Mouse (Mus musculus) neural tube, embryonic 13.5 days (tissue): ENCODE data around the gene Gm10053. TPM values are rescaled to one million over a fixed set of nuclear protein-coding genes. Genes with fewer than 3 reads are reported as not detected.

ENCODE experiments used
- ATAC-seq: fragments of 200-750 bp; cut with Nextera tagmentation; 2 replicates; pipeline ENCODE4 v1.8.0; 2017; ENCODE audit warnings: low read depth, mild to moderate bottlenecking, moderate TSS enrichment, moderate library complexity
- H3K27ac ChIP-seq: fragments of 300-500 bp; sonication (generic); replicated peaks from 2 replicates; pipeline ENCODE4 v1.5.1; 2015; ENCODE audit warnings: moderate library complexity, mild to moderate bottlenecking, inconsistent platforms
- H3K27me3 ChIP-seq: fragments of 300-500 bp; sonication (generic); 2 replicates; pipeline ENCODE4 v1.6.1; 2015; ENCODE audit warnings: mild to moderate bottlenecking, inconsistent platforms
- H3K36me3 ChIP-seq: fragments of 300-500 bp; sonication (generic); 2 replicates; pipeline ENCODE4 v1.6.1; 2015; ENCODE audit warnings: mild to moderate bottlenecking, inconsistent platforms
- H3K4me1 ChIP-seq: fragments of 300-500 bp; sonication (generic); replicated peaks from 2 replicates; pipeline ENCODE4 v1.6.1; 2015; ENCODE audit warnings: inconsistent platforms
- H3K4me2 ChIP-seq: fragments of 300-500 bp; sonication (generic); 2 replicates; pipeline ENCODE4 v1.6.1; 2015; ENCODE audit warnings: inconsistent platforms, mild to moderate bottlenecking, moderate library complexity
- H3K4me3 ChIP-seq: fragments of 300-500 bp; sonication (generic); 2 replicates; pipeline ENCODE4 v1.5.1; 2015; ENCODE audit warnings: mild to moderate bottlenecking, inconsistent platforms
- H3K9ac ChIP-seq: fragments of 300-500 bp; sonication (generic); 2 replicates; pipeline ENCODE4 v1.6.1; 2015; ENCODE audit warnings: moderate library complexity, mild to moderate bottlenecking, inconsistent platforms
- H3K9me3 ChIP-seq: fragments of 300-500 bp; sonication (generic); 2 replicates; pipeline ENCODE4 v1.6.1; 2016; ENCODE audit warnings: inconsistent platforms
- WGBS: fragments of 180-500 bp; shearing (Covaris S2); methylation state at CpG from one replicate; pipeline ENCODE4 v1.1.7; 2015; 5-methylcytosine and 5-hydroxymethylcytosine counted together
- polyA plus RNA-seq: library from polyadenylated mRNA; unstranded; fragments of >200 nt; fragmentation: Nextera tagmentation; extraction: Ambion mirVana; gene quantifications from 2 replicates; pipeline ENCODE4 v1.2.1, GENCODE M21; 2015

The Gm10053 gene
- polyA plus RNA-seq, 1 experiment from 2014 or later, result 307 TPM

- Histone ChIP-seq H3K27ac (no peak overlapping the region), H3K4me3 (no peak overlapping the region), H3K27me3 (peaks cover 9% of the 10 kb centered on the region), H3K36me3 (no peaks in the 10 kb centered on the region), H3K4me1 (0 out of 2 replicates have a peak, but pooled peaks cover 3% of the 10 kb centered on the region), H3K9ac (no peak overlapping the region), H3K4me2 (no peak overlapping the region), H3K9me3 (no peaks in the 10 kb centered on the region)
- no peak for ATAC-seq
- WGBS, result 77% methylated on average over 4 of the region's 4 CpGs
These were observed 5.8 kb downstream of the Gm10053 start for GRCm38 (mm10) chr19:24881237-24881636.

- no peak overlapping the region for H3K27ac ChIP-seq
- H3K4me3 ChIP-seq, result no peak overlapping the region
- ATAC-seq, result peak; percentile 53; the same call in 1 of the 2 replicates
- 14% methylated on average over 5 of the region's 5 CpGs for WGBS
- peaks cover 16% of the 10 kb centered on the region for H3K27me3 ChIP-seq
- H3K36me3 ChIP-seq, result no peaks in the 10 kb centered on the region
- no peaks in the 10 kb centered on the region for H3K9me3 ChIP-seq
- no peak overlapping the region for H3K9ac ChIP-seq
- H3K4me2 ChIP-seq, result no peak overlapping the region
- 0 out of 2 replicates have a peak, but pooled peaks cover 3% of the 10 kb centered on the region for H3K4me1 ChIP-seq
These were observed 10.0 kb downstream of the Gm10053 start for GRCm38 (mm10) chr19:24885504-24885903.

- WGBS, result 80% methylated on average over 3 of the region's 3 CpGs
- no peak overlapping the region for H3K9ac ChIP-seq
- no peaks in the 10 kb centered on the region for H3K36me3 ChIP-seq
- no peaks in the 10 kb centered on the region for H3K9me3 ChIP-seq
- no peak overlapping the region for H3K27ac ChIP-seq
- no peak for ATAC-seq
- peaks cover 16% of the 10 kb centered on the region for H3K27me3 ChIP-seq
- H3K4me3 ChIP-seq, result no peak overlapping the region
- 0 out of 2 replicates have a peak, but pooled peaks cover 3% of the 10 kb centered on the region for H3K4me1 ChIP-seq
- no peak overlapping the region for H3K4me2 ChIP-seq
These were observed 11.4 kb downstream of the Gm10053 start for GRCm38 (mm10) chr19:24886888-24887287.

- Histone ChIP-seq H3K27me3 (peaks cover 72% of the 10 kb centered on the region), H3K9me3 (no peaks in the 10 kb centered on the region), H3K27ac (no peak overlapping the region), H3K36me3 (no peaks in the 10 kb centered on the region), H3K4me1 (peaks cover 28% of the 10 kb centered on the region), H3K4me2 (no peak overlapping the region), H3K4me3 (no peak overlapping the region), H3K9ac (no peak overlapping the region)
- 14% methylated on average over 4 of the region's 4 CpGs for WGBS
- ATAC-seq, result no peak
These were observed 21.1 kb downstream of the Gm10053 start for GRCm38 (mm10) chr19:24896536-24896935.

GRCm38 (mm10) chr19:24897006-24897895, 21.8 kb downstream of the Gm10053 start:
- Histone ChIP-seq H3K9me3 (no peaks in the 10 kb centered on the region), H3K27ac (no peak overlapping the region), H3K4me2 (peak overlapping the region; percentile 39), H3K36me3 (no peaks in the 10 kb centered on the region), H3K27me3 (peaks cover 79% of the 10 kb centered on the region), H3K4me3 (peak overlapping the region; percentile 11; the same call in 1 of the 2 replicates), H3K4me1 (peaks cover 28% of the 10 kb centered on the region), H3K9ac (no peak overlapping the region)
- no peak for ATAC-seq
- 1% methylated on average over 57 of the region's 57 CpGs for WGBS

- Histone ChIP-seq H3K4me2 (no peak overlapping the region), H3K36me3 (no peaks in the 10 kb centered on the region), H3K4me1 (peaks cover 28% of the 10 kb centered on the region), H3K27me3 (peaks cover 85% of the 10 kb centered on the region), H3K9me3 (no peaks in the 10 kb centered on the region), H3K27ac (no peak overlapping the region), H3K9ac (no peak overlapping the region), H3K4me3 (no peak overlapping the region)
- WGBS, result 1% methylated on average over 20 of the region's 20 CpGs
- no peak for ATAC-seq
These were observed 22.6 kb downstream of the Gm10053 start for GRCm38 (mm10) chr19:24897896-24898736.

GRCm38 (mm10) chr19:24898737-24899577, 23.5 kb downstream of the Gm10053 start:
- H3K4me3 ChIP-seq, result peak overlapping the region; percentile 37
- H3K4me2 ChIP-seq, result peak overlapping the region; percentile 63
- no peaks in the 10 kb centered on the region for H3K9me3 ChIP-seq
- no peaks in the 10 kb centered on the region for H3K36me3 ChIP-seq
- no peak overlapping the region for H3K27ac ChIP-seq
- no peak for ATAC-seq
- no peak overlapping the region for H3K9ac ChIP-seq
- H3K4me1 ChIP-seq, result peaks cover 28% of the 10 kb centered on the region
- peaks cover 87% of the 10 kb centered on the region for H3K27me3 ChIP-seq
- WGBS, result 3% methylated on average over 34 of the region's 34 CpGs

GRCm38 (mm10) chr19:24899578-24900544, 24.4 kb downstream of the Gm10053 start:
- ATAC-seq, result peak; percentile 63
- Histone ChIP-seq H3K4me3 (peak overlapping the region; percentile 37), H3K36me3 (no peaks in the 10 kb centered on the region), H3K9ac (no peak overlapping the region), H3K4me2 (peak overlapping the region; percentile 63), H3K4me1 (peaks cover 28% of the 10 kb centered on the region), H3K27ac (no peak overlapping the region), H3K9me3 (no peaks in the 10 kb centered on the region), H3K27me3 (peaks cover 95% of the 10 kb centered on the region)
- WGBS, result under 1% methylated on average over 80 of the region's 84 CpGs

- H3K27me3 ChIP-seq, result peaks cover 87% of the 10 kb centered on the region
These were observed 25.2 kb downstream of the Gm10053 start, which contains the start of gene Foxd4 for GRCm38 (mm10) chr19:24900581-24901220. Foxd4 (minus strand) TSS chr19:24901197.

GRCm38 (mm10) chr19:24901666-24902065, 26.2 kb downstream of the Gm10053 start:
- Histone ChIP-seq H3K9me3 (no peaks in the 10 kb centered on the region), H3K27ac (no peak overlapping the region), H3K4me2 (no peak overlapping the region), H3K4me3 (no peak overlapping the region), H3K36me3 (no peaks in the 10 kb centered on the region), H3K9ac (no peak overlapping the region), H3K27me3 (peaks cover 78% of the 10 kb centered on the region), H3K4me1 (peaks cover 28% of the 10 kb centered on the region)
- WGBS, result 0% methylated on average over 3 of the region's 3 CpGs
- no peak for ATAC-seq

More at GRCm38 (mm10) chr19:24900581-24901220, 25.2 kb downstream of the Gm10053 start, which contains the start of gene Foxd4:
- H3K4me2 ChIP-seq, result peak within 1 kb of the TSS; percentile 63
- no peak within 1 kb of the TSS for H3K9ac ChIP-seq
- no peaks in the 10 kb centered on the region for H3K36me3 ChIP-seq
- WGBS, result under 1% methylated on average over 27 of the region's 27 CpGs
- peaks cover 28% of the 10 kb centered on the region for H3K4me1 ChIP-seq
- H3K9me3 ChIP-seq, result no peaks in the 10 kb centered on the region
- no peak within 1 kb of the TSS for H3K27ac ChIP-seq
- peak within 1 kb of the TSS; percentile 37 for H3K4me3 ChIP-seq
- ATAC-seq, result peak; percentile 20; the same call in 1 of the 2 replicates
